11 mouse cellular contexts compared by ENCODE assay signal in the genomic region with DNA sequence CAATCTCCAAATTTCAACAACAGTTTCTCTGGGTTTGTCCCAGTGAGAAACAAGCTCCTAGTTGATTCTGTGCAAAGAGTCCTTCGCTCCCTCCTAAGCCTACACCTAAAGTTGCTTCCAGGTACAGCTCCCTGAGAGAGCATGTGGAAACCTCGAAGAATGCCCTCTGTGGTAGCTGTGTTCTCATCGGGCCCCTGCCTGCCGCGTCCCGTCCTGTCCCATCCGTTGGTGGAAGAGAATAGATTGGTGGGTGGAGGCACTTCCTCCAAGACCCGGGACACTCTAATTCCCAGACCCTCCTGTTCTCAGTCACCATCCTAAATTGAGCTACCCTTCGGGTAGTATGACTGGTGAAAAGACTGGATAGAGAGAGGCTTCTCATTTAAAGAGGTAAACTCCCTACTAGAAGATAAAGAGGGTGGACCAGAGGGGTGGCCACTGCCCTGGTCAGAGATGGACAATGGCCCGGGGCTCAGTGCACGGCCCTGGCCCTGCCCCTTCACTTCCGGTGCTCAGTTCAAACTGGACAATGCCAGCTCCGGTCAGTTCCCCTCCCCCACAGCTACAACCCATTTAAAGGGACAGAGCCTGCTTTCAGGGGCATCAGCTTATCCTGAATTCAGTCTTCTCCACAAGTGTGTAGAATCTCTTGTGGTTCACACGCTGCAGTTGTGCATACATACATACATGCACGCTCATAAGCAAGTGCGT. TPM values are rescaled to one million over a fixed set of nuclear protein-coding genes. Genes with fewer than 3 reads are reported as not detected.
A peak's percentile ranks its signal among the peaks of the same experiment; 100 is the strongest.
DNase-seq lines count a peak whose midpoint lies in the region; ATAC-seq and TF ChIP-seq lines count a peak whose summit lies in the region.
"Had no signal": no experiment of that assay in that cellular context is flagged by ENCODE, and none has a peak within 500 bp of the region (broad histone marks: within the 10 kb centered on the region; RNA-seq: fewer than 3 reads in every experiment).

No protein-coding gene starts in this region.

- no peak for TF ChIP-seq CTCF in brain, embryonic 14.5 days (IDR thresholded peaks at IDR 0.05; ENCODE audit: borderline replicate concordance, extremely low read depth, insufficient read depth, insufficient read length)

- WGBS in hindbrain, embryonic 12.5 days, result 2% methylated on average over 16 of the region's 16 CpGs
- WGBS in midbrain, embryonic 14.5 days, result 1% methylated on average over 16 of the region's 16 CpGs
- WGBS in intestine, embryonic 16.5 days, result 2% methylated on average over 16 of the region's 16 CpGs

- H3K4me3 ChIP-seq in hindbrain, embryonic 12.5 days, result peak overlapping the region; percentile 38
- H3K4me3 ChIP-seq in midbrain, embryonic 14.5 days (replicated peaks; ENCODE audit: low read depth, low read length), result peak overlapping the region; percentile 33
- H3K4me3 ChIP-seq in intestine, embryonic 16.5 days (ENCODE audit: low read length), result no peak overlapping the region
- H3K4me3 ChIP-seq: stomach, embryonic 15.5 days had no signal

- no peak for TF ChIP-seq POLR2A in brain, embryonic 14.5 days (IDR thresholded peaks at IDR 0.05; ENCODE audit: borderline replicate concordance, extremely low read depth, insufficient read depth, insufficient read length, poor library complexity, severe bottlenecking)

- H3K27ac ChIP-seq in hindbrain, embryonic 12.5 days, result peak overlapping the region; percentile 80
- H3K27ac ChIP-seq in midbrain, embryonic 14.5 days (replicated peaks; ENCODE audit: low read depth, low read length), result peak overlapping the region; percentile 75
- no peak overlapping the region for H3K27ac ChIP-seq in intestine, embryonic 16.5 days (ENCODE audit: low read length)
- H3K27ac ChIP-seq: stomach, embryonic 15.5 days had no signal

- H3K9ac ChIP-seq in hindbrain, embryonic 12.5 days, result peak overlapping the region; percentile 47; the same call in 1 of the 2 replicates
- H3K9ac ChIP-seq in midbrain, embryonic 14.5 days (replicated peaks; ENCODE audit: low read length), result no peak overlapping the region; the same call in 1 of the 2 replicates
- H3K9ac ChIP-seq in intestine, embryonic 16.5 days (ENCODE audit: low read depth, low read length), result no peak overlapping the region
- H3K9ac ChIP-seq: stomach, embryonic 15.5 days had no signal

- DNase-seq in brain, embryonic 14.5 days (ENCODE audit: low read depth), result peak; percentile 63
- peak; percentile 92 to 94 for DNase-seq in cerebellum, postnatal 10 days
- peak; percentile 79 for DNase-seq in midbrain, embryonic 14.5 days
- DNase-seq in left cerebral cortex, postnatal 36 days (ENCODE audit: low spot score in 2 of 2), result no peak
- no peak for DNase-seq in thymus, postnatal 0 days (ENCODE audit: low spot score)
- no peak for DNase-seq in lung, postnatal 36 days

- H3K36me3 ChIP-seq in hindbrain, embryonic 12.5 days, result no peaks in the 10 kb centered on the region
- H3K36me3 ChIP-seq in midbrain, embryonic 14.5 days (ENCODE audit: control insufficient read depth, insufficient read depth, low read length), result no peaks in the 10 kb centered on the region
- H3K36me3 ChIP-seq in intestine, embryonic 16.5 days (ENCODE audit: control insufficient read depth, insufficient read depth, low read length), result no peaks in the 10 kb centered on the region
- H3K36me3 ChIP-seq: stomach, embryonic 15.5 days had no signal

- peaks cover 4% of the 10 kb centered on the region; the same call in 1 of the 2 replicates for H3K27me3 ChIP-seq in hindbrain, embryonic 12.5 days
- no peaks in the 10 kb centered on the region for H3K27me3 ChIP-seq in midbrain, embryonic 14.5 days (ENCODE audit: control insufficient read depth, insufficient read depth, low read length)
- H3K27me3 ChIP-seq in intestine, embryonic 16.5 days (replicated peaks; ENCODE audit: control insufficient read depth, insufficient read depth, low read length), result peaks cover 35% of the 10 kb centered on the region

- H3K4me1 ChIP-seq in hindbrain, embryonic 12.5 days, result peaks cover 46% of the 10 kb centered on the region
- H3K4me1 ChIP-seq in midbrain, embryonic 14.5 days (ENCODE audit: control insufficient read depth, insufficient read depth, low read length), result peaks cover 42% of the 10 kb centered on the region
- peaks cover 12% of the 10 kb centered on the region for H3K4me1 ChIP-seq in intestine, embryonic 16.5 days (ENCODE audit: control insufficient read depth, insufficient read depth, low read length)

- intact Hi-C loops in left cerebral cortex, postnatal 36 days (cut with DNase I), result no loop called here

- H3K9me3 ChIP-seq in hindbrain, embryonic 12.5 days (replicated peaks), result no peaks in the 10 kb centered on the region
- H3K9me3 ChIP-seq in midbrain, embryonic 14.5 days (ENCODE audit: control insufficient read depth, low read length), result no peaks in the 10 kb centered on the region
- no peaks in the 10 kb centered on the region for H3K9me3 ChIP-seq in intestine, embryonic 16.5 days (ENCODE audit: control insufficient read depth, low read length)
- H3K9me3 ChIP-seq: stomach, embryonic 15.5 days had no signal

- peak overlapping the region; percentile 62 for H3K4me2 ChIP-seq in hindbrain, embryonic 12.5 days (replicated peaks)
- peak overlapping the region; percentile 52 for H3K4me2 ChIP-seq in midbrain, embryonic 14.5 days (ENCODE audit: low read length)
- H3K4me2 ChIP-seq in intestine, embryonic 16.5 days (ENCODE audit: low read depth, low read length), result no peak overlapping the region
- H3K4me2 ChIP-seq: stomach, embryonic 15.5 days had no signal

- peak; percentile 47 for ATAC-seq in hindbrain, embryonic 12.5 days (ENCODE audit: low FRiP score)
- no peak for ATAC-seq in midbrain, embryonic 14.5 days (ENCODE audit: low FRiP score, low TSS enrichment)
- ATAC-seq in intestine, embryonic 16.5 days, result no peak

RNA-seq across cellular contexts. Expression of gene Lin28a, which starts 1.2 kb away (rescaled TPM):
- polyA plus RNA-seq in brain, embryonic 14.5 days (2012; rRNA removed), result 0.34 TPM in 2 replicates
- 1.4 TPM in 2 replicates for polyA plus RNA-seq in hindbrain, embryonic 12.5 days (2016; fragmentation: Nextera tagmentation; extraction: Ambion mirVana)
- polyA plus RNA-seq in midbrain, embryonic 14.5 days (2014; fragmentation: Nextera tagmentation; extraction: Ambion mirVana), result 0.13 and 0.31 TPM in 2 replicates
- not detected for total RNA-seq in left cerebral cortex, postnatal 36 days (2021)
- polyA plus RNA-seq in thymus, postnatal 0 days (2015; fragmentation: Nextera tagmentation; extraction: Ambion mirVana), result 0.04 and 0.13 TPM in 2 replicates
- polyA plus RNA-seq in intestine, embryonic 16.5 days (2015; fragmentation: Nextera tagmentation; extraction: Ambion mirVana), result 0.10 TPM in 2 replicates
- polyA plus RNA-seq: gonadal fat pad, adult 2 months had no signal

RNA-seq across cellular contexts. Expression of gene Dhdds, which starts 19.1 kb away (rescaled TPM):
- 47.0 and 56.1 TPM in 2 replicates for polyA plus RNA-seq in brain, embryonic 14.5 days (2012; rRNA removed)
- 43.1 and 44.1 TPM in 2 replicates for polyA plus RNA-seq in hindbrain, embryonic 12.5 days (2016; fragmentation: Nextera tagmentation; extraction: Ambion mirVana)
- 46.6 and 48.2 TPM in 2 replicates for polyA plus RNA-seq in midbrain, embryonic 14.5 days (2014; fragmentation: Nextera tagmentation; extraction: Ambion mirVana)
- total RNA-seq in left cerebral cortex, postnatal 36 days (2021), result 10 to 100 TPM; 61.9 to 63.3 TPM
- polyA plus RNA-seq in thymus, postnatal 0 days (2015; fragmentation: Nextera tagmentation; extraction: Ambion mirVana), result 26.2 and 29.8 TPM in 2 replicates
- polyA plus RNA-seq in intestine, embryonic 16.5 days (2015; fragmentation: Nextera tagmentation; extraction: Ambion mirVana), result 41.3 and 45.4 TPM in 2 replicates

RNA-seq across cellular contexts. Expression of gene Zfp683, which starts 33.8 kb away (rescaled TPM):
- not detected in 2 replicates for polyA plus RNA-seq in brain, embryonic 14.5 days (2012; rRNA removed)
- not detected in 2 replicates for polyA plus RNA-seq in hindbrain, embryonic 12.5 days (2016; fragmentation: Nextera tagmentation; extraction: Ambion mirVana)
- not detected in 2 replicates for polyA plus RNA-seq in midbrain, embryonic 14.5 days (2014; fragmentation: Nextera tagmentation; extraction: Ambion mirVana)
- not detected for total RNA-seq in left cerebral cortex, postnatal 36 days (2021)
- polyA plus RNA-seq in thymus, postnatal 0 days (2015; fragmentation: Nextera tagmentation; extraction: Ambion mirVana), result 0.57 and 0.60 TPM in 2 replicates
- polyA plus RNA-seq in intestine, embryonic 16.5 days (2015; fragmentation: Nextera tagmentation; extraction: Ambion mirVana), result not detected in 2 replicates
- total RNA-seq: megakaryocyte progenitor cell, adult 5-6 weeks had no signal
- polyA plus RNA-seq: stomach, embryonic 15.5 days had no signal

RNA-seq across cellular contexts. Expression of gene Crybg2, which starts 40.8 kb away (rescaled TPM):
- 2.0 and 2.3 TPM in 2 replicates for polyA plus RNA-seq in brain, embryonic 14.5 days (2012; rRNA removed)
- 2.3 and 2.5 TPM in 2 replicates for polyA plus RNA-seq in hindbrain, embryonic 12.5 days (2016; fragmentation: Nextera tagmentation; extraction: Ambion mirVana)
- 1.8 and 2.3 TPM in 2 replicates for polyA plus RNA-seq in midbrain, embryonic 14.5 days (2014; fragmentation: Nextera tagmentation; extraction: Ambion mirVana)
- total RNA-seq in left cerebral cortex, postnatal 36 days (2021), result 1 to 10 TPM; 3.5 to 4.2 TPM
- 6.1 and 6.4 TPM in 2 replicates for polyA plus RNA-seq in thymus, postnatal 0 days (2015; fragmentation: Nextera tagmentation; extraction: Ambion mirVana)
- 22.3 and 22.9 TPM in 2 replicates for polyA plus RNA-seq in intestine, embryonic 16.5 days (2015; fragmentation: Nextera tagmentation; extraction: Ambion mirVana)

RNA-seq across cellular contexts. Expression of gene Hmgn2, which starts 51.3 kb away (rescaled TPM):
- 528 and 637 TPM in 2 replicates for polyA plus RNA-seq in brain, embryonic 14.5 days (2012; rRNA removed)
- polyA plus RNA-seq in hindbrain, embryonic 12.5 days (2016; fragmentation: Nextera tagmentation; extraction: Ambion mirVana), result 2,290 and 2,342 TPM in 2 replicates
- polyA plus RNA-seq in midbrain, embryonic 14.5 days (2014; fragmentation: Nextera tagmentation; extraction: Ambion mirVana), result 1,199 and 1,387 TPM in 2 replicates
- 100 to 1,000 TPM in 1 of 2 experiments, 10 to 100 TPM in 1; 97.3 to 117 TPM for total RNA-seq in left cerebral cortex, postnatal 36 days (2021)
- 2,843 and 2,903 TPM in 2 replicates for polyA plus RNA-seq in thymus, postnatal 0 days (2015; fragmentation: Nextera tagmentation; extraction: Ambion mirVana)
- 1,469 and 1,670 TPM in 2 replicates for polyA plus RNA-seq in intestine, embryonic 16.5 days (2015; fragmentation: Nextera tagmentation; extraction: Ambion mirVana)

Comparison
In these comparisons a context has a peak if more than half of its experiments do, and no peak if none do; other contexts are left out.
1. DNase-seq: peak in brain, embryonic 14.5 days (single experiment), cerebellum, postnatal 10 days (2 of 2) and midbrain, embryonic 14.5 days (single experiment); none in left cerebral cortex, postnatal 36 days (0 of 2), thymus, postnatal 0 days (single experiment) and lung, postnatal 36 days (single experiment).